Mouse (Mus musculus): ENCODE measurements around the gene Tnk1.

DNA sequence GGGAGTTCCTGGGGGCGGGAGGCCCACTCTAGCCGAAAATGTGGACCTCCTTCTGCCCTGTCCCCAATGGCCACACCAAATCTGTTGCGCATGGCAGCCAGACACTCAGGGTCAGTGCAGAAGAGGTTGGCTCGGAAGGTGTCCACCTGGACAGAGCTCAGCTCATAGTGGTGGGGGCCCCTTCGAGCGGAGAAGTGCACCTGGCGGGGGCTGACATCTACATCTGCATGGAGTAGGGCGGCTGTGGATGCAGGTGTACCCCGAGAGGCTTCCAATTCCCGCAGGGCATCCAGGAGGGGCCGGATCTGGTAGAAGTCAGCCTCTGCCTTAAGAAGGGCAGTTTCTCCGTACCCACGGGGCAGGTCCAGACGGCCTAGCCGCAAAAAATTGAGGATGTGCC is 21.2 kb upstream of the Tnk1 start:
- TF ChIP-seq CTCF (conservative IDR thresholded peaks at IDR 0.05; ENCODE audit: low read length) (no peak), POU5F1 (IDR thresholded peaks at IDR 0.05; ENCODE audit: borderline replicate concordance, low read length) (no peak)
